In the genomic region with DNA sequence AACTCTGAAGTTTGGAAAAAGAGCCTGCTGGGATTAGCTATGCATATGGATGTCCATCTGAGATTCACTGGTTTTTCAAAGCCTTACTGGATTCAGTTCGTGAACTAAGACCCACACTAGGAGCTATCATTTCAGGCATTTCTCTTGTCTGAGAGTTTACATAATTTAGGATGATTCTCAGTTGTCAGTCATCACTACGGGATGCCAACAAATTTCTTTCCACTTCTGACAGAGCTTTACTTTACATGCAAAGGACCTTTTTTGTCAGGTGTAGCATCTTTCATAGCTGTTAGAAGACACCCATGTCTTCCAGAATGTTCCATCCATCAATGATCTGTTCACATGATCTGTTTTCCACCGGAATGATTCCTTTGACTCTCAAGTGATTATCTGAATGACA, we compare ENCODE assay signal across 7 mouse cellular contexts.
DNase-seq lines count a peak whose midpoint lies in the region.
"Not testable (repeated sequence)": the region's sequence is repeated elsewhere in the genome, so short reads cannot be mapped to it uniquely, and the experiment has no call there.

No protein-coding gene starts in this region.

- intact Hi-C loops in heart, postnatal 14 days (cut with DNase I), result not testable (repeated sequence)

- DNase-seq in gastrocnemius, adult 18-20 months (ENCODE audit: low spot score), result peak; percentile 20
- peak; percentile 0 to 2 for DNase-seq in heart, postnatal 14 days
- DNase-seq in kidney, postnatal 10 days, result peak; percentile 2
- DNase-seq in layer of hippocampus, postnatal 14 days (ENCODE audit: low spot score in 2 of 2), result peak; percentile 0 to 4
- peak; percentile 31 for DNase-seq in lung, postnatal 25 days (ENCODE audit: low spot score)
- peak; percentile 15 to 17 for DNase-seq in right cerebral cortex, postnatal 10 days (ENCODE audit: low spot score in 2 of 2)
- peak; percentile 4 to 14 for DNase-seq in thymus, postnatal 10 days (ENCODE audit: low spot score in 2 of 2)

Comparison
In these comparisons a context has a peak if more than half of its experiments do, and no peak if none do; other contexts are left out.
1. Peak in every context shown above with its lines: DNase-seq.